Mouse (Mus musculus): Measurements from ENCODE around the gene Ndufaf1.

DNA sequence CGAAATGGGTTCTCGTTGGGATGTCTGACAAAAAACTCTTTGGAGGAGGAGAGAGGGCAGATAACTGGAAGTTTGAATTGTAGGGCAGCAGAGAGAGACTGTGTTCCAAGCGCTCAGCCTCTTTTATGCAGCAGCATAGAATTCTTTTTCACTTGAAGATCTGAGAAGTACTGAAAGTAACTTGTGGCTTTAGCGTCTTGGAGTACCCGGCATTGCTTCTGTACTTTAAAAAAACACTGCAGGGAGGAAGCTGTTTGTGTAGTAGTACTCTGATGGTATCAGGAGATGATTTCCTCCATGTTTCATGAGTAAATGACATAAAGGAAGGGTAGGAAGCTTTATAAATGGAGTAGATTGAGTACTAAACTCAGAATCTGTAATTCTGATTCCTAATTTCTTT lies 13.2 kb upstream of the Ndufaf1 start:
- TF ChIP-seq POLR2A (IDR thresholded peaks at IDR 0.05; ENCODE audit: low read depth, low read length) (no peak), CTCF (IDR thresholded peaks at IDR 0.05; ENCODE audit: extremely low read depth, insufficient read length, insufficient replicate concordance, low read depth, low read length) (no peak)

Measured in small intestine, adult 2 months (tissue).